Mouse (Mus musculus): ENCODE results near the gene Cd93.

DNA sequence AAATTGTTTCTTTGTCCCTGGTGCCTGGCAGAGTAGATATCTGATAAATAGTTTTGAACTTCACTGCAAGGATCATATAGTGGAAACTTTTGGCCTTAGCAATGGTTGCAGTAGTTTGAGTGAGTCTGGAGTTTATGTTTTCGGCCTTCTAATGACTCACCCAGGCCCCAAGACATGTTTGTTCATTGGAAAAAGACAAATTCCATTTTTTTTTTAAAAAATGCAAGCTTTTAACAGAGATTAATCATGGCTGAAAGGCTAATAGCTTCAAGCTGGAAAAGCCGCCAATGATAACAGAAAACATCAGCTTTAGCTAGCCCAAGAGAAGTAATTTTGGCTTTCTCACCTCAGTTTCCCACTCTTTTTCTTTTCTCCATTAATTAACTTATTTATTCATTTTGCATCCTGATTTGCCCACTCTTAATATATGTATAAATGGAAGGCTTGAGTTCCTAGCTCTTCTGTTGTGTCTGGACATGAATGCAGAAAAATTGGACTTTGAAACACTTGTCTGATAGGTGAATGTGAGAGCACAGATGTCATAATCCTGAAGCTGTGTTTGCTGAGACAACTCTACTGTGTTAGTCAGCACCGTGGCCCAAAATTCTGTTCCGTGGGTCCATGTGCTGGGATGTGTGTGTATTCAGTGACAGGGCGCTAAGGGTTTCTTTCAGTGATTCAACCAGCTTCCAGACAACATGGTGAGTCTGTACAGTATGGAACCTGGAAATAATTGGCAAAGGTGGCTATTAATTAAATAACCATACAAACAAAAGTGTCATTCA, 44.3 kb downstream of the Cd93 start:
- TF ChIP-seq USF1 (IDR thresholded peaks at IDR 0.05; ENCODE audit: low read depth) (no peak), POLR2A (IDR thresholded peaks at IDR 0.05; ENCODE audit: insufficient read length, low read depth) (no peak), REST (IDR thresholded peaks at IDR 0.05; ENCODE audit: insufficient read depth, insufficient read length) (no peak), E2F4 (IDR thresholded peaks at IDR 0.05; ENCODE audit: insufficient read depth) (no peak), TCF3 (IDR thresholded peaks at IDR 0.05; ENCODE audit: insufficient read length, low read depth) (no peak), MYOG (IDR thresholded peaks at IDR 0.05; ENCODE audit: control insufficient read depth in 1 of 3, insufficient read depth in 1 of 3, insufficient read length in 2 of 3, low read depth in 2 of 3) (no peak)

Measured in myocyte (in vitro differentiated cells).